ENCODE assay signal across 9 mouse cellular contexts in genomic region chr6:128308311-128308710, GRCm38 (mm10). TPM values are rescaled to one million over a fixed set of nuclear protein-coding genes. Genes with fewer than 3 reads are reported as not detected.
DNase-seq lines count a peak whose midpoint lies in the region; ATAC-seq lines count a peak whose summit lies in the region.
"Had no signal": no experiment of that assay in that cellular context is flagged by ENCODE, and none has a peak within 500 bp of the region (broad histone marks: within the 10 kb centered on the region; RNA-seq: fewer than 3 reads in every experiment).

No protein-coding gene starts in this region.

- no peaks in the 10 kb centered on the region for H3K9me3 ChIP-seq in kidney, embryonic 15.5 days (replicated peaks)
- H3K9me3 ChIP-seq in stomach, embryonic 14.5 days (ENCODE audit: control insufficient read depth, low read depth, low read length) = no peaks in the 10 kb centered on the region

- H3K27me3 ChIP-seq in kidney, embryonic 15.5 days = no peaks in the 10 kb centered on the region; the same call in 1 of the 2 replicates
- no peaks in the 10 kb centered on the region for H3K27me3 ChIP-seq in stomach, embryonic 14.5 days (ENCODE audit: control insufficient read depth, insufficient read depth, low read length)

- peak; percentile 68 for DNase-seq in gastrocnemius, adult 18-20 months (ENCODE audit: low spot score)
- no peak for DNase-seq in gastrocnemius, postnatal 25 days
- DNase-seq in MEL-GATA-1-ER (ENCODE audit: extremely low read depth, low read depth) = peak; percentile 60
- DNase-seq in cerebellum, postnatal 25 days = peak; percentile 79 to 84
- DNase-seq in gastrocnemius, postnatal 4 days (ENCODE audit: low spot score in 2 of 2) = peak; percentile 46 to 54
- DNase-seq in lung, postnatal 10 days = peak; percentile 75

- no peak overlapping the region for H3K4me3 ChIP-seq in kidney, embryonic 15.5 days (replicated peaks)
- no peak overlapping the region for H3K4me3 ChIP-seq in stomach, embryonic 14.5 days (ENCODE audit: low read depth, low read length)
- H3K4me3 ChIP-seq: megakaryocyte, embryonic 14.5 days had no signal

- ATAC-seq in kidney, embryonic 15.5 days (replicated peaks; ENCODE audit: low FRiP score) = peak; percentile 80
- peak; percentile 76; the same call in 1 of the 2 replicates for ATAC-seq in stomach, embryonic 14.5 days (ENCODE audit: insufficient number of reproducible peaks, insufficient read depth, low FRiP score, low read depth)

- no peaks in the 10 kb centered on the region for H3K36me3 ChIP-seq in kidney, embryonic 15.5 days
- H3K36me3 ChIP-seq in stomach, embryonic 14.5 days (ENCODE audit: control insufficient read depth, insufficient read depth, low read length) = no peaks in the 10 kb centered on the region

- no peak overlapping the region for H3K4me2 ChIP-seq in kidney, embryonic 15.5 days
- H3K4me2 ChIP-seq in stomach, embryonic 14.5 days (replicated peaks; ENCODE audit: low read depth, low read length) = no peak overlapping the region

- H3K9ac ChIP-seq in kidney, embryonic 15.5 days = no peak overlapping the region
- no peak overlapping the region for H3K9ac ChIP-seq in stomach, embryonic 14.5 days (replicated peaks; ENCODE audit: low read depth, low read length)

- no peak overlapping the region for H3K27ac ChIP-seq in kidney, embryonic 15.5 days
- H3K27ac ChIP-seq in stomach, embryonic 14.5 days (ENCODE audit: low read length) = no peak overlapping the region

- WGBS in kidney, embryonic 15.5 days = 29% methylated on average over 4 of the region's 4 CpGs
- WGBS in stomach, embryonic 14.5 days = 30% methylated on average over 4 of the region's 4 CpGs

- H3K4me1 ChIP-seq in kidney, embryonic 15.5 days = no peaks in the 10 kb centered on the region
- H3K4me1 ChIP-seq in stomach, embryonic 14.5 days (ENCODE audit: control insufficient read depth, insufficient read depth, low read length) = no peaks in the 10 kb centered on the region
- H3K4me1 ChIP-seq: megakaryocyte, embryonic 14.5 days had no signal

RNA-seq across cellular contexts. Expression of gene Tead4, which starts 7.7 kb away (rescaled TPM):
- total RNA-seq in gastrocnemius, adult 18-20 months (2021) = 10 to 100 TPM in 1 of 2 experiments, 1 to 10 TPM in 1; 6.2 to 11.1 TPM
- total RNA-seq in gastrocnemius, postnatal 25 days (2021) = 1 to 10 TPM; 5.9 to 8.6 TPM
- 10 to 100 TPM; 18.8 to 20.5 TPM for total RNA-seq in gastrocnemius, postnatal 4 days (2021)
- 2.5 and 3.5 TPM in 2 replicates for polyA plus RNA-seq in kidney, embryonic 15.5 days (2015; fragmentation: Nextera tagmentation; extraction: Ambion mirVana)
- polyA plus RNA-seq in stomach, embryonic 14.5 days (2014; fragmentation: Nextera tagmentation; extraction: Ambion mirVana) = 1.4 TPM in 2 replicates

RNA-seq across cellular contexts. Expression of gene Tulp3, which starts 47.3 kb away (rescaled TPM):
- 1 to 10 TPM; 6.3 to 8.2 TPM for total RNA-seq in gastrocnemius, adult 18-20 months (2021)
- total RNA-seq in gastrocnemius, postnatal 25 days (2021) = 1 to 10 TPM; 5.7 to 5.9 TPM
- total RNA-seq in gastrocnemius, postnatal 4 days (2021) = 10 to 100 TPM; 19.9 to 21.6 TPM
- 23.1 and 26.5 TPM in 2 replicates for polyA plus RNA-seq in kidney, embryonic 15.5 days (2015; fragmentation: Nextera tagmentation; extraction: Ambion mirVana)
- polyA plus RNA-seq in stomach, embryonic 14.5 days (2014; fragmentation: Nextera tagmentation; extraction: Ambion mirVana) = 18.5 and 21.7 TPM in 2 replicates

RNA-seq across cellular contexts. Expression of gene Rhno1, which starts 54.4 kb away (rescaled TPM):
- 1 to 10 TPM; 6.2 to 6.7 TPM for total RNA-seq in gastrocnemius, adult 18-20 months (2021)
- total RNA-seq in gastrocnemius, postnatal 25 days (2021) = 1 to 10 TPM; 6.0 to 7.4 TPM
- total RNA-seq in gastrocnemius, postnatal 4 days (2021) = 10 to 100 TPM; 24.0 to 24.7 TPM
- polyA plus RNA-seq in kidney, embryonic 15.5 days (2015; fragmentation: Nextera tagmentation; extraction: Ambion mirVana) = 122 TPM in 2 replicates
- 126 and 137 TPM in 2 replicates for polyA plus RNA-seq in stomach, embryonic 14.5 days (2014; fragmentation: Nextera tagmentation; extraction: Ambion mirVana)

RNA-seq across cellular contexts. Expression of gene Foxm1, which starts 54.5 kb away (rescaled TPM):
- under 1 TPM; 0.11 to 0.19 TPM for total RNA-seq in gastrocnemius, adult 18-20 months (2021)
- 1 to 10 TPM; 1.2 to 1.6 TPM for total RNA-seq in gastrocnemius, postnatal 25 days (2021)
- total RNA-seq in gastrocnemius, postnatal 4 days (2021) = 10 to 100 TPM; 21.2 to 21.8 TPM
- polyA plus RNA-seq in kidney, embryonic 15.5 days (2015; fragmentation: Nextera tagmentation; extraction: Ambion mirVana) = 33.7 and 36.4 TPM in 2 replicates
- polyA plus RNA-seq in stomach, embryonic 14.5 days (2014; fragmentation: Nextera tagmentation; extraction: Ambion mirVana) = 34.9 and 38.7 TPM in 2 replicates
